Mouse (Mus musculus) lung, embryonic 16.5 days (tissue): ENCODE measurements at regions not wholly inside any gene's neighbourhood (a gene's known extent, or its start where the extent isn't known, plus 50 kb on each side); places are given as distances from the start of the nearest gene placed in this dataset.
"Not testable (repeated sequence)": the region's sequence is repeated elsewhere in the genome, so short reads cannot be mapped to it uniquely, and the experiment has no call there.

Source experiments
- ATAC-seq: fragments of 200-750 bp; cut with Nextera tagmentation; 2 replicates; pipeline ENCODE4 v1.8.0; 2017; ENCODE audit warnings: low read depth, mild to moderate bottlenecking, moderate library complexity
- H3K27ac ChIP-seq: fragments of 300-500 bp; sonication (generic); 2 replicates; pipeline ENCODE4 v1.5.1; 2014; ENCODE audit warnings: mild to moderate bottlenecking, control low read depth, low read length
- H3K27me3 ChIP-seq: fragments of 300-500 bp; sonication (generic); 2 replicates; pipeline ENCODE4 v1.6.1; 2014; ENCODE audit warnings: low read depth, low read length, mixed read lengths; ENCODE audit not compliant: control insufficient read depth, insufficient read depth
- H3K36me3 ChIP-seq: fragments of 300-500 bp; sonication (generic); 2 replicates; pipeline ENCODE4 v1.6.1; 2014; ENCODE audit warnings: low read length; ENCODE audit not compliant: control insufficient read depth, insufficient read depth
- H3K4me1 ChIP-seq: fragments of 300-500 bp; sonication (generic); replicated peaks from 2 replicates; pipeline ENCODE4 v1.6.1; 2014; ENCODE audit warnings: low read length, mixed read lengths; ENCODE audit not compliant: control insufficient read depth, insufficient read depth
- H3K4me2 ChIP-seq: fragments of 300-500 bp; sonication (generic); 2 replicates; pipeline ENCODE4 v1.6.1; 2014; ENCODE audit warnings: low read depth, low read length, control low read depth
- H3K4me3 ChIP-seq: fragments of 300-500 bp; sonication (generic); 2 replicates; pipeline ENCODE4 v1.5.1; 2014; ENCODE audit warnings: mild to moderate bottlenecking, low read length, control low read depth
- H3K9ac ChIP-seq: fragments of 300-500 bp; sonication (generic); 2 replicates; pipeline ENCODE4 v1.6.1; 2014; ENCODE audit warnings: low read length, control low read depth
- H3K9me3 ChIP-seq: fragments of 300-500 bp; sonication (generic); 2 replicates; pipeline ENCODE4 v1.6.1; 2016; ENCODE audit warnings: low read length; ENCODE audit not compliant: control insufficient read depth
- WGBS: fragments of 180-500 bp; shearing (Covaris S2); extraction: QIAGEN DNeasy Blood & Tissue Kit; methylation state at CpG from one replicate; pipeline ENCODE4 v1.1.7; 2014; 5-methylcytosine and 5-hydroxymethylcytosine counted together

GRCm38 (mm10) chr5:39215016-39215415 is 338.4 kb upstream of the Clnk start:
- no peaks in the 10 kb centered on the region for H3K36me3 ChIP-seq
- no peaks in the 10 kb centered on the region for H3K9me3 ChIP-seq
- H3K4me1 ChIP-seq = no peaks in the 10 kb centered on the region
- H3K27ac ChIP-seq = no peak overlapping the region
- H3K4me3 ChIP-seq = no peak overlapping the region
- 59% methylated on average over 3 of the region's 3 CpGs for WGBS
- H3K4me2 ChIP-seq = no peak overlapping the region
- ATAC-seq = no peak
- no peaks in the 10 kb centered on the region for H3K27me3 ChIP-seq
- no peak overlapping the region for H3K9ac ChIP-seq

GRCm38 (mm10) chr5:39212550-39212949 is 335.9 kb upstream of the Clnk start:
- Histone ChIP-seq H3K4me2 (no peak overlapping the region), H3K27ac (no peak overlapping the region), H3K4me1 (no peaks in the 10 kb centered on the region), H3K9ac (no peak overlapping the region), H3K4me3 (no peak overlapping the region), H3K27me3 (no peaks in the 10 kb centered on the region), H3K36me3 (no peaks in the 10 kb centered on the region), H3K9me3 (no peaks in the 10 kb centered on the region)
- ATAC-seq = no peak

GRCm38 (mm10) chr5:39198856-39199255 is 322.2 kb upstream of the Clnk start:
- Histone ChIP-seq H3K36me3 (no peaks in the 10 kb centered on the region), H3K9ac (no peak overlapping the region), H3K27ac (no peak overlapping the region), H3K27me3 (no peaks in the 10 kb centered on the region), H3K4me3 (no peak overlapping the region), H3K9me3 (no peaks in the 10 kb centered on the region), H3K4me2 (no peak overlapping the region), H3K4me1 (no peaks in the 10 kb centered on the region)
- no peak for ATAC-seq

- not testable (repeated sequence) for H3K27me3 ChIP-seq, ATAC-seq
- WGBS = 83% methylated on average over 2 of the region's 4 CpGs
These were observed 314.5 kb upstream of the Clnk start for GRCm38 (mm10) chr5:39191153-39191552.

GRCm38 (mm10) chr5:39181616-39182402 is 305.2 kb upstream of the Clnk start:
- Histone ChIP-seq H3K4me3 (no peak overlapping the region), H3K4me1 (no peaks in the 10 kb centered on the region), H3K27ac (no peak overlapping the region), H3K9me3 (no peaks in the 10 kb centered on the region), H3K36me3 (no peaks in the 10 kb centered on the region), H3K9ac (no peak overlapping the region), H3K4me2 (no peak overlapping the region), H3K27me3 (no peaks in the 10 kb centered on the region)
- 58% methylated on average over 2 of the region's 2 CpGs for WGBS
- ATAC-seq = no peak

More at GRCm38 (mm10) chr5:39191153-39191552, 314.5 kb upstream of the Clnk start:
- H3K4me3 ChIP-seq, H3K9ac ChIP-seq, H3K4me1 ChIP-seq, H3K27ac ChIP-seq, H3K4me2 ChIP-seq, H3K36me3 ChIP-seq, H3K9me3 ChIP-seq: not testable (repeated sequence)

DNA sequence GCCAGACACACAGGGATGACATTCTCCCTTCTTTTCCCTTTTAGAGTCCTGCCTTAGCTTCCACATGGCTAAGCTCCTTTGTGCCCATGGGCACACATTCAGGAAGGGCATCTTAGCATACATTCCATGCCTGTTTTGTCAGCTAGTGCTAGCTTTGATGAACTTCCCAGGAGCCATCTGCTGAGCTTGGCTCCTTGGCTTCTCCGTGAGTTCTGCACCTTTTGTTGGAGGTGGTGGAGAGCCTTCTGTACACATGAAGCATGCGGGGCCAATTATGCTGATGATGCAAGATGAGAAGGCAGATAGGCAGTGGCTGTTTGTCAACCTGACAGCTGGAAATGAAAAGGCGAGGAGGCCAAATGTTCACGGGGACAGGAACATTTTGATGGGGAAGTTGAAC is 304.4 kb upstream of the Clnk start:
- Histone ChIP-seq H3K27ac (no peak overlapping the region), H3K9ac (no peak overlapping the region), H3K4me3 (no peak overlapping the region), H3K4me2 (no peak overlapping the region), H3K9me3 (no peaks in the 10 kb centered on the region), H3K4me1 (no peaks in the 10 kb centered on the region), H3K27me3 (no peaks in the 10 kb centered on the region), H3K36me3 (no peaks in the 10 kb centered on the region)
- WGBS = 31% methylated on average over 4 of the region's 4 CpGs
- no peak for ATAC-seq

- Histone ChIP-seq H3K9me3 (no peaks in the 10 kb centered on the region), H3K27ac (no peak overlapping the region), H3K4me1 (no peaks in the 10 kb centered on the region), H3K36me3 (no peaks in the 10 kb centered on the region), H3K4me3 (no peak overlapping the region), H3K9ac (no peak overlapping the region), H3K4me2 (no peak overlapping the region), H3K27me3 (no peaks in the 10 kb centered on the region)
- ATAC-seq = no peak
- 57% methylated on average over 2 of the region's 2 CpGs for WGBS
These were observed 301.3 kb upstream of the Clnk start for GRCm38 (mm10) chr5:39177891-39178290.

DNA sequence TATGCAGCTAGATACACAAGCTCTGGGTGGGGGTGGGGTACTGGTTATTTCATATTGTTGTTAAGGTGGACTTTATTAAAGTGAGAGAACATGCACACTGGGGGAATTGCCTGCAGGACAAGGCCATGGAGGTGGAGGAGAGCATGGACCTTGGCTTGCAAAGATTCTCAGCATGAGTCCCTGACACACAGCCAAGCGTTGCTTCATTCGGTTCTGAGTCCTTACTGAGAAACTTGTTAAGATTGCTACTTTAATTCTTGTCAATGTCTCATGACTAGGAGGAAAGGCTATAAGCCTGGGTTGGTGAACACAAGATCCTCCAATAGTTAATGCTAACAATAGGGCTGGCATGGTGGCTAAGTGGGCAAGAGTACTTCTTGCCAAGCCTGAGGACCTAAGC is 300.3 kb upstream of the Clnk start:
- H3K4me2 ChIP-seq = no peak overlapping the region
- WGBS = 81% methylated on average over 2 of the region's 2 CpGs
- no peak for ATAC-seq
- H3K27me3 ChIP-seq = no peaks in the 10 kb centered on the region
- H3K9ac ChIP-seq = no peak overlapping the region
- H3K36me3 ChIP-seq = no peaks in the 10 kb centered on the region
- no peaks in the 10 kb centered on the region for H3K9me3 ChIP-seq
- H3K27ac ChIP-seq = no peak overlapping the region
- H3K4me3 ChIP-seq = no peak overlapping the region
- no peaks in the 10 kb centered on the region for H3K4me1 ChIP-seq

DNA sequence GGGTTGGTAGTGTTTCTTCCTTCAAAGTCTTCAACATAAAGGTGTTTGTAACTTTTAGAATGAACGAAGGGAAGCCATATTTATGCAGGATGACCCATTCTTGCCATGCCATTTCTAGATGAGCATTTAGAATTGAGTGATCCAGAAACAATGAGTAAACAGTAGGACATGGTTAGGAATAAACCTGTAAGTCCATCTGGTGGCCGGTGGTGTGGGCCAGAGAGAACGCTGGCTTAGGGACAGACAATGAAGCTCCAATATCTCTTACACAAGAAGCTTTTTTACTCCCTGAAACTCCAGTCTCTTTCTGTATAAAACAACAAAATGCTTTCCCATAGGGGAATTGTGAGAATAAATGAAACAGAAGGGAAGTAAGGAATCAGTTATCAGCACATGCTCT is 296.9 kb upstream of the Clnk start:
- Histone ChIP-seq H3K27ac (no peak overlapping the region), H3K27me3 (no peaks in the 10 kb centered on the region), H3K9ac (no peak overlapping the region), H3K36me3 (no peaks in the 10 kb centered on the region), H3K4me3 (no peak overlapping the region), H3K4me2 (no peak overlapping the region), H3K4me1 (no peaks in the 10 kb centered on the region), H3K9me3 (no peaks in the 10 kb centered on the region)
- 88% methylated on average over 3 of the region's 3 CpGs for WGBS
- ATAC-seq = no peak

DNA sequence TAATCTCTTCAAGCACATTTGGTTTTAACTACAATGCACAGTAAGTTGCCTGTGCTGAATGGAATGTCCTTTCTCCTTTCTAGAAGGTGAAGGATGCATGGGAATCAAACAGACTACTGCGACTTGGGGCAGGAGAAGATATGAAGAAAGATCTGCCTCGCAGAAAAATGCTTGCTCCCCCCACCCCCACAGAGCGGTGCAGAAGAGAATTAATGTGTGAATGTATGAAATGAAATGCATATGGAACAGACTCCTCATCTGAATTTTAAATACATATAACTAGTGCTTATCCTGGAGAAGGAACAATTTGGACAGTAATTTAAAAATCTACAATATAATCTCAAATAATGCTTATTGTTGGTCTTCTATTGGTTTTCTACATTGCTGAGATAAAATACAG is 283.0 kb upstream of the Clnk start:
- Histone ChIP-seq H3K36me3 (no peaks in the 10 kb centered on the region), H3K4me3 (no peak overlapping the region), H3K4me1 (no peaks in the 10 kb centered on the region), H3K9me3 (no peaks in the 10 kb centered on the region), H3K27me3 (no peaks in the 10 kb centered on the region), H3K4me2 (no peak overlapping the region), H3K27ac (no peak overlapping the region), H3K9ac (no peak overlapping the region)
- WGBS = 80% methylated on average over 3 of the region's 3 CpGs
- ATAC-seq = no peak
